Mouse (Mus musculus) left cerebral cortex, adult 11 months (tissue): ENCODE results near the gene Dpm1.

Experiments
- DNase-seq: peaks from one replicate; pipeline ENCODE4 v3.0.0; 2022; ENCODE audit warnings: low spot score

The Dpm1 gene

DNA sequence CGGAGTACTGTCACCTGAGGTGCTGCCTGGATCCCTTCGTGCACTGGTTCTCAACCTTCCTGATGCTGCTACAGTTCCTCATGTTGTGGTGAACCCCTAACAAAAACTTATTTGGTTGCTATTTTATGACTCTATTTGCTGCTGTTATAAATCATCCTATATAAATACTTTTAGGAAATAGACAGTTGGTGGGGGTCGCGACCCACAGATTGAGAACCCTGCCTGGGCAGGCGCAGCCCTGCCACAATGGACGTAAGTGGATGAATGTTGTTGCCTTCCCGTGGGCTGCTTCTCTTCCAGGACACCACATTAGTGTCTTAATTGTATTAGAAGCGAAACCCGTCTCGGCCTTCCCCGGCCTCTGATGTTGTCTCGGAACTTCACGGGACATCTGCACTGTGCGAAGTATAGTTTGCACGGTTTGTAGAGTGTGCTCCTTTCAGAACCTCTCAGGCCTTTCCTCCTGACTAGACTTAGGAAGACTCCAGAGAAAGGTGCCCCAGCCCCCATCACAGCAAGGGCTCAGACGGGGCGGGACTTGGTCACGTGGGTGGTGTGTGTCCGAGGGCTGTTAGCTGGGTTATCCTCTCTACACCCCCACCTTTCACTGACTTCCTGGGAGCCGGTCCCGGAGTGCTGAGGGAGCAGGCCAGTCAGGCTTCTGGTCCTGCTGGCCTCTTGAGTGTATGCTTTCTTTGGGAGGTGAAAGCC lies 63.5 kb downstream of the Dpm1 start:
- DNase-seq = no peak

DNA sequence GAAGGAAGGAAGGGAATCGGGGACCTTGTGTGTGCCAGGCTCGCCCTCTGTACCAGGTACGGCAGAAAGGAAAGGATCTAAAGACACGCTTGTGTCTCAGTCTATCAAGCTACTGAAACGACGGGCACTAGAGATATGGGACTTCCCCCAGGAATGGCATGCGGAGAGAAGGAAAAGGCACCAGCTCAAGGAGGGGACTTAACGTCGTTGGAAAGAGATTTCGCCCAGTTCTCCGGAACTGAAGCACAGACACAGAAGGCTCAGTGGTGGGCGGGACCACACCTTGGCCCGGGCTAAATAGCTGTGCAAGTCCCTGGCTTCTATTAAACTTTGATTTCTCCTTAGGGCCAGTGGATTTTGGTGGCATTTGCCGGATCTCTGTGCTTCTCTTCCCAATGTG lies 68.4 kb downstream of the Dpm1 start:
- DNase-seq = no peak

DNA sequence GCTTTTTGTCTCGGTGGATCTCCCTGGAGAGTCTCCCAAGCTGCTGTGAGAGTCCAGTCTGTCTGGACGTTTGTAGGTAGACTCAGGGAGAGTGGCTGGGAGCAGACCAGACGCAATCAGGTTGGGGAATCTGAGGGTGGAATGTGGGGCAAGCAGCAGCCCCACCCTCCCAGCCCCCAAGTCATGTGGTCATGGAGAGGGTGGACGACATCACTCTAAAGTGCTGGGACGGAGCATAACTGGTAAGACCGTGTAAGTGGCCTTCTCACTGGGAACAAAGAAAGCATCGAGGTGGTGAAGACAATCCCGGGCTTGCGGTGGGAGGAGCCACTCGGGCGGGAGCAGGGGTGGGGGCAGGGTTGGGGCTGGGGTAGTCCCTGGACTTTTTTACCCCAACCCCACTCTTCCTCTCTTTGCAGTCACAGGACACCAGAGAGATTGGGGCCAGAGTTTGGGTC lies 68.8 kb downstream of the Dpm1 start:
- no peak for DNase-seq

DNA sequence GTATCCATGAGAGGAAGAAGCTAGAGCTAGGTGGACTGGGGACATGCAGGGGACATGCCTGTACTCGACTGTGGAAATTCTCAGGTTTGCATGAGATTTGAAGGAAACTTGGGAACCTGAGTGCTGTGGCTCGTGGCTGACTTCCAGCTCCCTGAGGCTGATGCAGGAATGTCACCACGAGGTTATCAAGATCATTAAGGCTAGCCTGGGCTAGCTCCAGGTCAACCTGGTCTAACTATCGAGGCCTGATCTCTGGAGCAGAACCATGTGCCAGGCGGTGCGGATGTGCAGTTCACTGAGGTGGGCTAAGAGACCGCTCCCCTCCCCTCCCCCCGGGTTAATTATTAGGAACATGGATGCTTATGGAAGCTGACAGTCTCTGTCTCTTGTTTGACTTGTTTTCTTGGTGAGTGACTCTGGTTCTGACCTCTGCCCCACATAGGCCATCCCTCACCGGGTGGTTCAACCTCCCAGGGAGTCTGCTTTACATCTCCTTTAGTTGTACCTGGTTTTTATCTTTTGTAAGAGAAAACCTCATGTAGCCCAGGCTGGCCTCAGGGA lies 69.9 kb downstream of the Dpm1 start:
- no peak for DNase-seq
